Mouse (Mus musculus): ENCODE measurements around the gene Irgc1. TPM values are rescaled to one million over a fixed set of nuclear protein-coding genes. Genes with fewer than 3 reads are reported as not detected.

The Irgc1 gene
- polyA plus RNA-seq, 1 experiment from 2014 or later: not detected

DNA sequence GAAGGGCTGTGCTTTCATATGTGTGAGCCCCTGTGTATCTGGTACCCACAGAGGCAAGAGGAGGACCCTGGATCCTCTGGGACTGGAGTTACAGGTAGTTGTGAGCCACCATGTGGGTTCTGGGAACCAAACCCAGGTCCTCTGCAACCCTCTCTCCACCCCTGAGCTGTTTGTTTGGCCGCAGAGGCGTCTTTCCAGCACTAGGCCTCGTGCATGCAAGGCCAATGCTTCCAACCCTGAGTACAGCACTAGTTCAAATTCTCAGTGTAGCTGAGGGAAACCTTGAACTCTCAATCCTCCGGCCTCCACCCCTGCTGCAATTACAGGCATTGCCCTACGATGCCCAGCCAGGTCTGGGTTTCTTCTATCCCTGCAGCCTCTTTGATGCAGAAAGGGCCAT lies 23.4 kb downstream of the Irgc1 start:
- Histone ChIP-seq H3K27me3 (peaks cover 21% of the 10 kb centered on the region), H3K9ac (no peak overlapping the region), H3K4me2 (no peak overlapping the region), H3K4me3 (no peak overlapping the region), H3K4me1 (peaks cover 13% of the 10 kb centered on the region; the same call in 1 of the 2 replicates), H3K36me3 (no peaks in the 10 kb centered on the region), H3K9me3 (no peaks in the 10 kb centered on the region), H3K27ac (no peak overlapping the region)
- 90% methylated on average over 5 of the region's 5 CpGs for WGBS
- ATAC-seq (ENCODE audit: borderline replicate concordance, extremely low read depth, low FRiP score, low TSS enrichment): no peak

DNA sequence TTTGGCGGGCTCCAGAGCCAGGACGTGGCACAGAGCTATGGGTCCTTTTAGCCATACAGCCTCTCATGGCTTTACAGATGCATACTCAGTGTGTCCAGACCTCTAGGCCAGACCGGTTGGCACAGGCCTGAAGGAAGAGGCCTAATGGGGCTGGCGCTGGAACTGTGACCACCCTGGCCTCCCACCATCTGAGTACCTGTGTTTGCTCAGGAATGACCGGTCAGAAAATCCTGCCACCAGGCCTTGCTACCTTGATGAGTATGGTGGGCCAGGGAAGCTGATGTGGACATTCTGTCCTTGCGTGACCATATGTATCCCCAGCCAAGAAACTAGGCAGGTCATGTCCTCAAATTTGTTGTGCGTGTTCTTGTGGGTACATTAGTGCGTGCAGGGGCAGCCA lies 24.9 kb downstream of the Irgc1 start:
- H3K27ac ChIP-seq: no peak overlapping the region
- peaks cover 12% of the 10 kb centered on the region; the same call in 1 of the 2 replicates for H3K4me1 ChIP-seq
- H3K27me3 ChIP-seq: 0 out of 2 replicates have a peak, but pooled peaks cover 5% of the 10 kb centered on the region
- no peak for ATAC-seq (ENCODE audit: borderline replicate concordance, extremely low read depth, low FRiP score, low TSS enrichment)
- H3K36me3 ChIP-seq: no peaks in the 10 kb centered on the region
- H3K9me3 ChIP-seq: no peaks in the 10 kb centered on the region
- no peak overlapping the region for H3K4me3 ChIP-seq
- 89% methylated on average over 8 of the region's 8 CpGs for WGBS
- H3K9ac ChIP-seq: no peak overlapping the region
- H3K4me2 ChIP-seq: no peak overlapping the region

- Histone ChIP-seq H3K27ac (no peak overlapping the region), H3K36me3 (peaks cover 4% of the 10 kb centered on the region; the same call in 1 of the 2 replicates), H3K4me2 (no peak overlapping the region), H3K27me3 (no peaks in the 10 kb centered on the region), H3K4me3 (no peak overlapping the region), H3K9ac (no peak overlapping the region), H3K9me3 (no peaks in the 10 kb centered on the region), H3K4me1 (peaks cover 7% of the 10 kb centered on the region; the same call in 1 of the 2 replicates)
- no peak for ATAC-seq (ENCODE audit: borderline replicate concordance, extremely low read depth, low FRiP score, low TSS enrichment)
- 71% methylated on average over 9 of the region's 9 CpGs for WGBS
These were observed 26.2 kb downstream of the Irgc1 start for GRCm38 (mm10) chr7:24425919-24426318.

GRCm38 (mm10) chr7:24423956-24424732 lies 28.0 kb downstream of the Irgc1 start:
- WGBS: 64% methylated on average over 12 of the region's 12 CpGs
- no peaks in the 10 kb centered on the region for H3K27me3 ChIP-seq
- no peak overlapping the region for H3K27ac ChIP-seq
- peaks cover 8% of the 10 kb centered on the region; the same call in 1 of the 2 replicates for H3K36me3 ChIP-seq
- no peak overlapping the region for H3K9ac ChIP-seq
- ATAC-seq (ENCODE audit: borderline replicate concordance, extremely low read depth, low FRiP score, low TSS enrichment): no peak
- no peak overlapping the region for H3K4me2 ChIP-seq
- H3K4me3 ChIP-seq: no peak overlapping the region
- no peaks in the 10 kb centered on the region for H3K9me3 ChIP-seq
- 0 out of 2 replicates have a peak, but pooled peaks cover 3% of the 10 kb centered on the region for H3K4me1 ChIP-seq

DNA sequence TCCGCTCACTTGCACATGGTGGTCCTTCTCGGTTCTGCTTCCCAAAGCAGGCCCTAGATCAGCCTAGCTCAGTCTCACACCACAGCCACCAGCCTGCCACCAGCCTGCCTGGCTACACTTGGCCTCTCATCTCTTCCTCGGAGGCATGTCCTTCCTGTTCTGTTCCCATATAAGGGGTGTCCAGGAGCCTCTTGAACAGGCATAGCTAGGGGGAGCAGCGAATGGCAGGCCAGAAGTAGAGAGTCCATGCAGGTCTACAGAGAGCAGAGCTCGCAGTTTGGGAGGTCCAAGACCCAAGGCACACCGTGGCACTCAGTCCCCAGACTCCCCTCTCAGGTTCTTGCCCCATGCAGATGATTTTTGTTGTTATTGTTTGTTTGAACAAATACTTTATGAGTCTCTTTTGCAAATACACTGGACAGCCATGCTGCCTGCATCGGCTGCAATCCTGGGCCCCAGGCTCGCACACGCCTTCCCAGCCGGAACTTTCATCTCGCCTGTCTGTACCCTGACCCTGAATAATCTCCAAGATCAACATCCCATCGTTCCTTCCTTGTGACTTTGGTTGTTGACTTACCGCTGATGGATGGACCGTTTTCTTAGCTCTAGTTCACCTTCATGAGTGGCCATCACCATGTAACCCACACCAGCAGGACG lies 28.9 kb downstream of the Irgc1 start:
- WGBS: 74% methylated on average over 15 of the region's 15 CpGs
- Histone ChIP-seq H3K27me3 (no peaks in the 10 kb centered on the region), H3K9me3 (no peaks in the 10 kb centered on the region), H3K4me3 (no peak overlapping the region), H3K9ac (no peak overlapping the region), H3K4me1 (0 out of 2 replicates have a peak, but pooled peaks cover 3% of the 10 kb centered on the region), H3K4me2 (no peak overlapping the region), H3K36me3 (peaks cover 8% of the 10 kb centered on the region; the same call in 1 of the 2 replicates), H3K27ac (no peak overlapping the region)
- no peak for ATAC-seq (ENCODE audit: borderline replicate concordance, extremely low read depth, low FRiP score, low TSS enrichment)

- no peaks in the 10 kb centered on the region for H3K27me3 ChIP-seq
- peaks cover 8% of the 10 kb centered on the region; the same call in 1 of the 2 replicates for H3K36me3 ChIP-seq
- no peak overlapping the region for H3K4me2 ChIP-seq
- no peak overlapping the region for H3K27ac ChIP-seq
- H3K9ac ChIP-seq: no peak overlapping the region
- H3K4me3 ChIP-seq: no peak overlapping the region
- H3K9me3 ChIP-seq: no peaks in the 10 kb centered on the region
- H3K4me1 ChIP-seq: 0 out of 2 replicates have a peak, but pooled peaks cover 3% of the 10 kb centered on the region
- ATAC-seq (ENCODE audit: borderline replicate concordance, extremely low read depth, low FRiP score, low TSS enrichment): no peak
- WGBS: 67% methylated on average over 8 of the region's 8 CpGs
These were observed 29.8 kb downstream of the Irgc1 start for GRCm38 (mm10) chr7:24422251-24422650.

GRCm38 (mm10) chr7:24421648-24422047 lies 30.4 kb downstream of the Irgc1 start:
- Histone ChIP-seq H3K27ac (no peak overlapping the region), H3K4me2 (no peak overlapping the region), H3K4me1 (0 out of 2 replicates have a peak, but pooled peaks cover 3% of the 10 kb centered on the region), H3K27me3 (no peaks in the 10 kb centered on the region), H3K9me3 (no peaks in the 10 kb centered on the region), H3K36me3 (peaks cover 8% of the 10 kb centered on the region; the same call in 1 of the 2 replicates), H3K9ac (no peak overlapping the region), H3K4me3 (no peak overlapping the region)
- no peak for ATAC-seq (ENCODE audit: borderline replicate concordance, extremely low read depth, low FRiP score, low TSS enrichment)
- WGBS: 80% methylated on average over 7 of the region's 7 CpGs

DNA sequence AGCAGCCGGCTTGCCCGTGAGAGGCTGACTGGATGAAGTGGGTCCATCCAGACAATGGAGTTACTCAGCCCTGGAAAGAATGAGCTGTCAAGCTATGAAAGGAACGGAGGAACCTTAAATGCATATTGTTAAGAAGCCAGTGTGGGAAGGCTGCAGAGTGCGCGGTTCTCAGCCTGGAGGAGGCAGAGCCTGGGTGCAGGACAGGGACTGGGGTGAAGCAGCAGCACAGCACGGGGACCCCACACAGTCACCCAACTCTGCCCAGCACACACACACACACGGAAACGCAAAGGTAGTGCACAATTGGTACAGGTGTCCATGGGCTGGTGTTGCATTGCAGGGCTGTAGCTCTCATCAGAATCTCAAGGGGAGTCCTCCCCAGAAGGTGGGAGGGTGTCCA lies 32.5 kb downstream of the Irgc1 start:
- Histone ChIP-seq H3K4me2 (no peak overlapping the region), H3K27me3 (no peaks in the 10 kb centered on the region), H3K27ac (no peak overlapping the region), H3K4me3 (no peak overlapping the region), H3K36me3 (peaks cover 8% of the 10 kb centered on the region; the same call in 1 of the 2 replicates), H3K9me3 (no peaks in the 10 kb centered on the region), H3K9ac (no peak overlapping the region), H3K4me1 (0 out of 2 replicates have a peak, but pooled peaks cover 3% of the 10 kb centered on the region)
- no peak for ATAC-seq (ENCODE audit: borderline replicate concordance, extremely low read depth, low FRiP score, low TSS enrichment)
- WGBS: 86% methylated on average over 8 of the region's 8 CpGs

DNA sequence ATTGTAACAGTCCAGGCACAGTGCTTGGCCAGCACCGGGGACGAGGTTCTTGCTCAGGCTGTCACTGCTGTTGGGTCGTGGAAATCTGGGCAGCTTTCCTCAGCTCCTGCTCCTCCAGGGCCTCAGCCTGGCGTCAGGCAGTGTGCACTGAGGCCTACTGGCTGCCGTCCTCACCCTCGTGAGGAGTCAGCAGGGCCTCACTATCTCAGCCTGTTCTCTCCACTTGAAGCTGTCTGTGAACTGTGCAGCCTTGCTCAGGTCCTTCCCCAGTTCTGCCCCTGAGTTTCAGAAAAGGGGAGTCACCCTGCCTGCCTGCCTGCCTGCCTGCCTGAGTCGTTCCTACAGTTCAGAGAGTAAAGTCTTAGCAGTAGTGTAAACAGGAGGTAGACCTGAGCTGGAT lies 36.8 kb downstream of the Irgc1 start:
- WGBS: 71% methylated on average over 7 of the region's 7 CpGs
- no peaks in the 10 kb centered on the region; the same call in 1 of the 2 replicates for H3K36me3 ChIP-seq
- no peak overlapping the region for H3K4me3 ChIP-seq
- no peak overlapping the region for H3K9ac ChIP-seq
- no peaks in the 10 kb centered on the region for H3K27me3 ChIP-seq
- no peaks in the 10 kb centered on the region for H3K9me3 ChIP-seq
- ATAC-seq (ENCODE audit: borderline replicate concordance, extremely low read depth, low FRiP score, low TSS enrichment): no peak
- H3K4me2 ChIP-seq: no peak overlapping the region
- no peak overlapping the region for H3K27ac ChIP-seq
- no peaks in the 10 kb centered on the region for H3K4me1 ChIP-seq

DNA sequence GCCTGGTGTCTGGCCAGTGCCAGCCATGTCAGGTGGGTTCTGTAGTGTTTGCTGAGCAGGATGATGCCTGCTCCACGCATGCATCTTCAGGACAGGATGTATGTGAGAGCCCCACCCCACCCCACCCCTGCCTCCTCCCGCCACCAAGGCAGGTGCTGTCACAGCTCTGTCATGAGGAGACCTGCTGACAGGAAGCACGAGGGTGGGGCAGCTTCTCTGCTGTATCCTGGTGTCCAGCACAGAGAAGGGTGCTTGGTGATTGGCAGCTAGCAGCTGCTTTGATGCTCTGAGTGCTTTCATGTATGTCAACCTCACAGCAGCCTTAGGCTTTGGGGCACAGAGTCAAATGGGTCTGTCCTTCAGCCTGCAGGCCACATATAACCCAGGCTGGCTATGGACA lies 38.5 kb downstream of the Irgc1 start:
- no peak overlapping the region for H3K4me2 ChIP-seq
- H3K4me3 ChIP-seq: no peak overlapping the region
- no peaks in the 10 kb centered on the region for H3K27me3 ChIP-seq
- no peak overlapping the region for H3K27ac ChIP-seq
- H3K9ac ChIP-seq: no peak overlapping the region
- H3K9me3 ChIP-seq: no peaks in the 10 kb centered on the region
- no peak for ATAC-seq (ENCODE audit: borderline replicate concordance, extremely low read depth, low FRiP score, low TSS enrichment)
- 74% methylated on average over 3 of the region's 3 CpGs for WGBS
- no peaks in the 10 kb centered on the region for H3K4me1 ChIP-seq
- no peaks in the 10 kb centered on the region; the same call in 1 of the 2 replicates for H3K36me3 ChIP-seq

- WGBS: 70% methylated on average over 3 of the region's 3 CpGs
- no peaks in the 10 kb centered on the region for H3K4me1 ChIP-seq
- H3K4me3 ChIP-seq: no peak overlapping the region
- H3K27me3 ChIP-seq: no peaks in the 10 kb centered on the region
- ATAC-seq (ENCODE audit: borderline replicate concordance, extremely low read depth, low FRiP score, low TSS enrichment): no peak
- H3K4me2 ChIP-seq: no peak overlapping the region
- no peaks in the 10 kb centered on the region for H3K9me3 ChIP-seq
- H3K27ac ChIP-seq: no peak overlapping the region
- no peak overlapping the region for H3K9ac ChIP-seq
- H3K36me3 ChIP-seq: peaks cover 7% of the 10 kb centered on the region; the same call in 1 of the 2 replicates
These were observed 41.3 kb downstream of the Irgc1 start for GRCm38 (mm10) chr7:24410831-24411230.

- Histone ChIP-seq H3K4me3 (no peak overlapping the region), H3K36me3 (peaks cover 13% of the 10 kb centered on the region), H3K9me3 (no peaks in the 10 kb centered on the region), H3K4me1 (no peaks in the 10 kb centered on the region), H3K27me3 (no peaks in the 10 kb centered on the region), H3K9ac (no peak overlapping the region), H3K27ac (no peak overlapping the region), H3K4me2 (no peak overlapping the region)
- ATAC-seq (ENCODE audit: borderline replicate concordance, extremely low read depth, low FRiP score, low TSS enrichment): no peak
- WGBS: 84% methylated on average over 6 of the region's 6 CpGs
These were observed 42.0 kb downstream of the Irgc1 start for GRCm38 (mm10) chr7:24410123-24410522.
